Mouse (Mus musculus): Measurements from ENCODE around the gene Lrrk1. TPM values are rescaled to one million over a fixed set of nuclear protein-coding genes. Genes with fewer than 3 reads are reported as not detected.
A peak's percentile ranks its signal among the peaks of the same experiment; 100 is the strongest.

The Lrrk1 gene
- polyA plus RNA-seq, 1 experiment from 2014 or later, result 19.5 TPM

DNA sequence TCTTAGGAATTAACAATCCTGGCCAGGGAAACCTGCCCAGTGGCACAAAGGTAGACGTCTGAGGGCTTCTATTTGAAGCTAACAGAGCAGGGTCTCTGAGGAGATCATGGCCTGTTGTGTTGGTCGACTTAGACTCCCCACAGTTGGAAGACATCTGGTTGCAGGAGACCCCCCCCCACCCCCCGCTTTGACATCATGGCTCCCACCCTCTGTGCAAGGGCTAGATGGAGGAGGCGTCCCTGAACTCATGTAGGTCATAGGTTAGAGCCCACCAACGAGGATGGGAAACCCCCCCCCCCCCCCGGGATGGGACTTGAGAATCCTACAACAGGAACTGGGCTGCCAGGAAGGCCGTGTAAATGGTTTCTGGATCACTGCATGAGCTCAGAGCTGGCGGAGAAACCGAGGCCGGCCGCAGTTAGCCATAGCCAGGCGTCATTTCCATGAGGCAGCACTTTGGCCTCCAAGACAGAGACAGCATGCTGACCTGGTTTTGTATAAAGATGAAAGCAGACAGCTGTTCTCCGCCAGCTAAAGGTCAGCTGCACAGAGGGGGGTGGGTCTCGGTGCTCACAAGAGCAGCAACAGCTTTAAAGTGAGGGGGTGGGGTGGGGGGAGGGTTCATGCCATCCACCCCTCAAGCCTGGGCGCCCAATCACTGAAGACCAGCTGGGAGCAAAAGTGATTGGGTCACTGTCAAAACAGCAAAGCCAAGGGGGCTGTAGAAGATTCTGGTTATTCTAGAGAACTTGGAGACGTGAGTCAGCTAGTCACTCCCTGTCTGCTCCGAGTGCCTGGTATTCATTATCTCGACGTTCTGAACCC lies 95.4 kb downstream of the Lrrk1 start:
- Histone ChIP-seq H3K4me3 (replicated peaks) (no peak overlapping the region), H3K27ac (no peak overlapping the region; the same call in 1 of the 2 replicates), H3K9ac (no peak overlapping the region), H3K4me2 (no peak overlapping the region), H3K9me3 (no peaks in the 10 kb centered on the region), H3K27me3 (replicated peaks) (no peaks in the 10 kb centered on the region), H3K36me3 (peaks cover 22% of the 10 kb centered on the region), H3K4me1 (no peaks in the 10 kb centered on the region)
- WGBS, result 53% methylated on average over 19 of the region's 19 CpGs
- ATAC-seq (ENCODE audit: insufficient read depth, low FRiP score, low read depth), result no peak

DNA sequence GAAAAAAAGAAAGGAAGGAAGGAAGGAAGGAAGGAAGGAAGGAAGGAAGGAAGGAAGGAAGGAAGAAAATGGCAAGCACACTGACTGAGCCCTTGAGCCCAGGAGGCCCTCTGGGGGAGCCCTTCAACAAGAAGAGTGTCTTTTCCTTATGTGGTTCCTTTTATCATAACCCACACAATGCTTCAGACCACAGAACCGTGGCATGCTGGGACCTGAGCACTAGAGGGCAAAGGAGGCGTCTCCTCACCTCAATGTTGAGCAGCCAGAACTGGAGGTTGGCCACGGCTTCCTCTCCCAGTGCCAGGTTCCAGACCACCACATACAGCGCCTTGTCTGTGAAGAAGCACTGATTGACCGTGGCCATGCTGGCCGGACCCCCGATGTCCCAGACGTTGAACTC lies 96.1 kb downstream of the Lrrk1 start:
- Histone ChIP-seq H3K36me3 (peaks cover 29% of the 10 kb centered on the region), H3K27ac (no peak overlapping the region), H3K9ac (no peak overlapping the region), H3K4me3 (replicated peaks) (no peak overlapping the region), H3K4me2 (no peak overlapping the region), H3K9me3 (no peaks in the 10 kb centered on the region), H3K27me3 (replicated peaks) (no peaks in the 10 kb centered on the region), H3K4me1 (no peaks in the 10 kb centered on the region)
- 91% methylated on average over 8 of the region's 8 CpGs for WGBS
- ATAC-seq (ENCODE audit: insufficient read depth, low FRiP score, low read depth), result no peak

DNA sequence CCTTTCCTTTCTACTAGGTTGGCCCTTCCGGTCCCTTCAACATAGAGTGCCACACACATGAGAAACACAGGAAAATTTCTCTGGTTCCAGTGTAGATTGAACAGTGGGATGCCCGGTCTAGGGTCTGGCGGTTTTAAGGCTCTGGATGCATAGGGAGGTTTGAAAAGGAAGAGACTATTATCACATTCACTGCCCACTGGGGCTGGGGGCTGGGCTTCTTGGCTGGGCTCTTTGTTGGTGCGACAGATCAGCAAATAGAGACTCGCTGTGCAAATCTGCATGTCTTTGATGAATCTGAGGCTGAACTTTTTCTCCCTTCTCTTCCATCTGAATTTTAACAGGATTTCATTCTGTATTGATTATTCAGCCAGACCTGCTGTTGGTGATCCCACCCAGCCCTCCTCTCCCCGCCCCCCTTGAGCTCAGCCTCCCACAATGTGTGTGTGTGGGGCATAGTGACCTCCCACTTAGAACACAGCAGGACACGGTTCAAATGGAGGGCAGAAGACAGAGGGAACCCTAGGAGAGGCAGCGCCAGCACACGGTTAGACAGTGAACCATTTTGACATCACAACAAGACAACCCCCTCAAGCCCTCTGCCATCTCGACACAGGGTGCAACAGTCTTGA lies 105.1 kb downstream of the Lrrk1 start:
- Histone ChIP-seq H3K9me3 (no peaks in the 10 kb centered on the region), H3K4me2 (no peak overlapping the region), H3K27me3 (replicated peaks) (no peaks in the 10 kb centered on the region), H3K4me3 (replicated peaks) (no peak overlapping the region), H3K4me1 (no peaks in the 10 kb centered on the region), H3K9ac (no peak overlapping the region), H3K27ac (no peak overlapping the region), H3K36me3 (peaks cover 16% of the 10 kb centered on the region)
- WGBS, result 31% methylated on average over 10 of the region's 10 CpGs
- no peak for ATAC-seq (ENCODE audit: insufficient read depth, low FRiP score, low read depth)

DNA sequence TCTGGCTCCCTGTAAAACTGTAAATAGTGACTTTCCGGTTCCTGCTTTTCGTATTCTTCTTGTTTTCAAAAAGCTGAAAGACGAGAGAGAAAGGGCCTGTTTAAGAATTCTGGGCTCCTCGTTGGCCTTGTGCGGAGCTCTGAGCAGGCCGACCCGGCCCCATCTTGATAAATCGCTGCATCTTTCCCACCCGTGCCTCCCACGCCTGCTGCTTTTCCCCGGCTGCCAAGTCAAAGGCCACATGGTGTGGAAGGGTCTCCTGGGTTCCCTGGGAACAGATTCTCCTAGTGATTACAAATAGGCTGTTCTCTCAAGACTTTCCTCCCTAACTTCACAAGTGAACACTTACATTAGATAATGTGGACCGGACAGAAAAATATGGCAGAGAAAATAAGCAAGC lies 105.9 kb downstream of the Lrrk1 start:
- Histone ChIP-seq H3K4me2 (no peak overlapping the region), H3K4me3 (replicated peaks) (no peak overlapping the region), H3K9me3 (no peaks in the 10 kb centered on the region), H3K27ac (0 out of 2 replicates have a peak overlapping the region, but pooled peaks have one; percentile 6), H3K9ac (no peak overlapping the region), H3K27me3 (replicated peaks) (no peaks in the 10 kb centered on the region), H3K36me3 (peaks cover 9% of the 10 kb centered on the region), H3K4me1 (no peaks in the 10 kb centered on the region)
- no peak for ATAC-seq (ENCODE audit: insufficient read depth, low FRiP score, low read depth)
- WGBS, result 64% methylated on average over 12 of the region's 12 CpGs

DNA sequence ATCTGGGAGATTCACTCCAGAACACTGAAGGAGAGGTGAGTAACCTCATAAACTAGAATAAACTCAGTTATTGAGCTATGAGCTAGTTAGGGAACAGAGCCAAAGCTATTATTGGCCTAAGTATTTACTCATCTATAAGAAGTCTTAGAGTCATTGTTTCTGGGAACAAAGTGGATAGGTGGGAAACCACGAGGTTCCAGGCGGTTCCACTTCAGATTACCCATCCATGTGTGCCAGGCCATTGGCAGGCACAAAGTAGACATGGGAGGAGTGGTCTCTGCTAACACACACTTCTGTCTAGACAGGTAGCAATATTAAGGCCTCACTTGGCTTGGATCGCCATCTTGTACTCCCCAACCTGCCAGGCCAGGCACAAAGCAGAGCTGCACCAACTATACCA lies 110.1 kb downstream of the Lrrk1 start:
- ATAC-seq (ENCODE audit: insufficient read depth, low FRiP score, low read depth), result no peak
- H3K27ac ChIP-seq, result no peak overlapping the region
- H3K4me2 ChIP-seq, result no peak overlapping the region
- H3K4me1 ChIP-seq, result no peaks in the 10 kb centered on the region
- 74% methylated on average over 3 of the region's 3 CpGs for WGBS
- H3K27me3 ChIP-seq (replicated peaks), result no peaks in the 10 kb centered on the region
- no peaks in the 10 kb centered on the region for H3K9me3 ChIP-seq
- peaks cover 8% of the 10 kb centered on the region; the same call in 1 of the 2 replicates for H3K36me3 ChIP-seq
- no peak overlapping the region for H3K9ac ChIP-seq
- H3K4me3 ChIP-seq (replicated peaks), result no peak overlapping the region

DNA sequence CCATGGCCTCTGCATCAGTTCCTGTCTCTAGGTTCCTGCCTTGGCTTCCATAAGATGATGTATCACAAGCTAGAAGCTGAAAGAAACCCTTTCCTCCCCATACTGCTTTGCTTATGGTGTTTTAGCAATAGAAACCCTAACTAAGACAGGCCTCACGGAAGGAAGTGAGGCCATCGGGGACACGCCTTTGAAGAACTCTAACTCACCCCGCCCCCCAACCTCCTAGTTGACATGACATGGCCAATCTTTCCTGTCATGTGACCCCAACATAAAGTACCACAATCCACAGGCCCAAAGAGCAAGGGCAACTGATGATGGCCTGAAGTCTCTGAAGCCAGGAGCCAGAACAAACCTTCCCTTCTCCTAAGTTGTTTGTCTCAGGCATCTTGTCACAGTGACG lies 114.7 kb downstream of the Lrrk1 start:
- peaks cover 19% of the 10 kb centered on the region for H3K36me3 ChIP-seq
- no peak overlapping the region for H3K27ac ChIP-seq
- H3K4me2 ChIP-seq, result no peak overlapping the region
- no peak for ATAC-seq (ENCODE audit: insufficient read depth, low FRiP score, low read depth)
- H3K9me3 ChIP-seq, result no peaks in the 10 kb centered on the region
- H3K4me3 ChIP-seq (replicated peaks), result no peak overlapping the region
- H3K4me1 ChIP-seq, result no peaks in the 10 kb centered on the region
- 92% methylated on average over 5 of the region's 5 CpGs for WGBS
- no peaks in the 10 kb centered on the region for H3K27me3 ChIP-seq (replicated peaks)
- H3K9ac ChIP-seq, result no peak overlapping the region

DNA sequence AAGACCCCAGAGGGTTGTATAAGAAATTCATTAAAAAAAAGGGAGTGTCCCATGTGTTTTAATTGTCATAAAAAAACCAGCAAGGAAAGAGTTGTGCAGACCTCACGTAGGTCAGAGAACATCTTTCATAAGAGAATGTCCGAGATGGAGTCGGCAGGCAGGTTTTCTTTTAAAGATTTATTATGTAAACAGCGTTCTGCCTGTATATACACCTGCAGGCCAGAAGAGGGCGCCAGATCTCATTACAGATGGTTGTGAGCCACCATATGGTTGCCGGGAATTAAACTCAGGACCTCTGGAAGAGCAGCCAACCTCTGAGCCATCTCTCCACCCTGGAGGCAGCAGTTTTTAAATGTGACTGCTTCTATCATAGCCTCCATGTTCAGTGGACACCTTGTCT lies 116.9 kb downstream of the Lrrk1 start:
- peaks cover 19% of the 10 kb centered on the region for H3K36me3 ChIP-seq
- H3K4me1 ChIP-seq, result no peaks in the 10 kb centered on the region
- no peaks in the 10 kb centered on the region for H3K9me3 ChIP-seq
- 61% methylated on average over 6 of the region's 6 CpGs for WGBS
- no peak overlapping the region for H3K9ac ChIP-seq
- H3K27me3 ChIP-seq (replicated peaks), result no peaks in the 10 kb centered on the region
- no peak overlapping the region for H3K27ac ChIP-seq
- no peak overlapping the region for H3K4me3 ChIP-seq (replicated peaks)
- no peak overlapping the region for H3K4me2 ChIP-seq
- no peak for ATAC-seq (ENCODE audit: insufficient read depth, low FRiP score, low read depth)

DNA sequence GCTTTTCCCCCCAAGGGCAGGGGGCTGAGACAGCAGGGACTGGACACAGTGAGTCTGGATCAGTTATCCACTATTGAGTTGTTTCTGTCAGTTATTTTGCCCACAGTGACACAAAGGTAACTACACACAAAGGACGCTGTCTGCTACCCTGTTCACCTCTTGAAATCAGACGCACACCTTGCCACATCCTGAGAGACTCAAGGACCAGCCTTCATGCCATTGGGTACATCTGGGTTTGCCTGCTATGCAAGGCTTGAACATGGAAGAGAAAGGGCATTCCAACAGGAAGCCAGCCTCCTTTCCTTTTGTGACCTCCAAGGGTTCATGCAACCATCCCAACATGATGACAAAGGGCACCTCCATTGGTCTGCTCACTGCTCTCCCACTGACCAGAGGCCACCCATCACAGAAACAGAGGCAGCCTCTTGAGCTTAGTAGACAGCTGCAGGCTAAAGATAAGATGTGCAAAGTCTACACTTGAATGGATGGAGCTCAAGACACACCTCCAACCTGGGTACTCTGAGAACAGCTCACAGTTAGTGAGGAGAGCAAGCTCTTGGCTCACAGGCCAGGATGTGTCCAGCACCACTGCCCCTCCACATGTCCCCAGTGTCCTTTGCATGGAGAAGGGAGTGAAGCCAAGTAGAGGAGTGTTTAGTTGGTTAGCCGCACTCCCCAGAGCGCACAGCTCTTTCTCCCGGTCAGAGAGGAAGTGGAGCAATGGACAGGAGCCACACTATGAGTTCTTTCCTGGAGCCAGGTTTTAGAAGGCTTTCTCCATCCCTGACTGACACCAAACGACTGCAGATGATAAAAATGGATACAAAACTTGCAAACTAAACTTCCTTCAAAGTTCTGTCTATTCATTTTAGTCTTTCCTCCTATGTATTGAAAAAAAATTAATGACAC lies 121.0 kb downstream of the Lrrk1 start:
- peak; percentile 82; the same call in 1 of the 2 replicates for ATAC-seq (ENCODE audit: insufficient read depth, low FRiP score, low read depth)
- no peak overlapping the region for H3K27ac ChIP-seq
- no peaks in the 10 kb centered on the region for H3K9me3 ChIP-seq
- no peak overlapping the region for H3K4me3 ChIP-seq (replicated peaks)
- no peak overlapping the region for H3K4me2 ChIP-seq
- H3K9ac ChIP-seq, result no peak overlapping the region
- no peaks in the 10 kb centered on the region for H3K27me3 ChIP-seq (replicated peaks)
- WGBS, result 84% methylated on average over 6 of the region's 6 CpGs
- peaks cover 16% of the 10 kb centered on the region; the same call in 1 of the 2 replicates for H3K36me3 ChIP-seq
- no peaks in the 10 kb centered on the region for H3K4me1 ChIP-seq

DNA sequence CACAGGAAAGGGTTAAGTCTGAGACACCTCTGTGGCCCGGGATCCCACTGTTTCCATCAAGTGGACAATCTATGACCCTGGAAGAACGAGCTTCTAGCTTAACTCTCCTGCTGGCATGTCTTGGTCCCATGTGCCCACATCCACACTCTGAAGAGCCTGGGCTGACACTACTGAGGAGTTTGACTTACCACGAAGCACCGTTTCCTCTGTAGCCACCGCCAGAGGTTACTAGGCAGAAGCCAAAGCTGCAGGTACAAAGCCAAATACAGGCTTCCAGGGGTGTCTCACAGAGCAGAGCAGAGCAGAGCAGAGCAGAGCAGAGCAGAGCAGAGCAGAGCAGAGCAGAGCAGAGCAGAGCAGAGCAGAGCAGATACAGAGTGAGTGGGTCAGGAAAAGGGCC lies 124.7 kb downstream of the Lrrk1 start:
- no peak for ATAC-seq (ENCODE audit: insufficient read depth, low FRiP score, low read depth)
- Histone ChIP-seq H3K9ac (no peak overlapping the region), H3K4me3 (replicated peaks) (no peak overlapping the region), H3K27ac (no peak overlapping the region), H3K4me2 (no peak overlapping the region), H3K9me3 (no peaks in the 10 kb centered on the region), H3K4me1 (no peaks in the 10 kb centered on the region), H3K36me3 (peaks cover 15% of the 10 kb centered on the region; the same call in 1 of the 2 replicates), H3K27me3 (replicated peaks) (no peaks in the 10 kb centered on the region)
- 68% methylated on average over 5 of the region's 5 CpGs for WGBS

DNA sequence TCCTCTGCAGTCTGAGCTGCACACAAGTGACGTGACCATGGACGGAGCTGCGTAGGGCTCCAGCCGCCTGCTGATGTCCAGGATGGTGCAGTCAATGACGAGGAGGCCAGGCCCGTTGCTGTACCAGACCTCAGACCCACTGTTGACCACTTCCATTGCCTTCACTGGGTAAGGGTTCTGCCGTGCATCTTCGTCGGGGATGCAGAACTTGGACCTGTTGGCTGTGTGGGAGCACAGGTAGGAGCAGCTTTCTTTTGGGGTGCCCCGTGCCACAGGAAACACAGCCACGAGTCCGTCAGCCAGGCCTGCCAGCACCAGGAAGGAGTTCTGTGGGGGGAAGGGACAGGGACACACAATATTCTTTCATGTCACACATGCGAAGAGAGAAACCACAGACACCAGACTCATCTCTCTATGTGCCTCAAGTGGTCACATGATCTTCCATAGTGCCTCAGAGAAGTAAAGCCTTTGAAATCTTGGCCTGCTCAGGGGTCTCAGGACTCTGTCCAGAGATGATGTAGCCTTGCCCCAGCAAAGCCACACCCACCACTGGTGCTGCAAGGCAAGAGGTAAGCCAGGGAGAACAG lies 125.5 kb downstream of the Lrrk1 start:
- no peak overlapping the region for H3K9ac ChIP-seq
- H3K4me2 ChIP-seq, result no peak overlapping the region
- no peaks in the 10 kb centered on the region for H3K27me3 ChIP-seq (replicated peaks)
- H3K4me3 ChIP-seq (replicated peaks), result no peak overlapping the region
- no peak overlapping the region for H3K27ac ChIP-seq
- H3K9me3 ChIP-seq, result no peaks in the 10 kb centered on the region
- no peaks in the 10 kb centered on the region for H3K4me1 ChIP-seq
- no peak for ATAC-seq (ENCODE audit: insufficient read depth, low FRiP score, low read depth)
- WGBS, result 96% methylated on average over 13 of the region's 13 CpGs
- peaks cover 15% of the 10 kb centered on the region; the same call in 1 of the 2 replicates for H3K36me3 ChIP-seq

DNA sequence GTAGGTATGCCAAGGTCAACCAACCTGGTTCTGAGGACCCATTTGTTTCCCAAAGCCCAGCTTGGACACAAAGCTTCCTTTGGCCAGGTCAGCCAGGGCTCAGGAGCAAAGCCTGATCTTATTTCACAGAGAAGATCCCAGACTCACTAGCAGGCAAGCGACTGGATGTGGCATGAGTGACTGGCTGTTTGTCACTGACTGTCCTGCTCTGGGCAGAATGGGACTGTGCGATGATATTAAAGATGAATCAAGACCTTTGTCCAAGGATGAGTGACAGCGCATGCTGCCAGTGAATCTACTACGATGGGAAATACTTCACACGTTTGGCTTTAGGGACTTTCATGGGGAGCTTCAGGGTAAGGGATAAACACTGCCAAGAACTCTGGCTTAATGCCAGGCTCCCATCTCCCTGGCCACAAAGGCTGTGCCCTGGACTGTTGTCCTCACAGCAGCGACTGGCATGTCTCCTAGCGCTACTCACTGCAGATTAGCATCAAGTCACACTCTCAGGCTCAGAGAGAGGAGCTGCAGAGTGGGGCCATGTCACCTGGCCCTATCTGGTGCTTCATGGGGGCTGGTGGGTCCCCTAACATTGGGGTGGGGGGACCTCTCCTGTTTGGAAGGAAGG lies 127.3 kb downstream of the Lrrk1 start:
- ATAC-seq (ENCODE audit: insufficient read depth, low FRiP score, low read depth), result no peak
- Histone ChIP-seq H3K27me3 (replicated peaks) (no peaks in the 10 kb centered on the region), H3K4me3 (replicated peaks) (no peak overlapping the region), H3K9me3 (no peaks in the 10 kb centered on the region), H3K36me3 (peaks cover 15% of the 10 kb centered on the region; the same call in 1 of the 2 replicates), H3K9ac (no peak overlapping the region), H3K4me2 (no peak overlapping the region), H3K4me1 (no peaks in the 10 kb centered on the region), H3K27ac (no peak overlapping the region)
- WGBS, result 66% methylated on average over 7 of the region's 7 CpGs

All from stomach, embryonic 15.5 days (tissue).